ENCODE assay signal across 8 mouse cellular contexts in genomic region chr6:55519605-55520201, GRCm38 (mm10).
DNase-seq lines count a peak whose midpoint lies in the region; ATAC-seq and TF ChIP-seq lines count a peak whose summit lies in the region.

No protein-coding gene starts in this region.

- H3K27me3 ChIP-seq in Patski, result peaks cover 46% of the 10 kb centered on the region
- no peaks in the 10 kb centered on the region for H3K27me3 ChIP-seq in hindbrain, embryonic 10.5 days (ENCODE audit: insufficient read depth, poor library complexity, severe bottlenecking)

- in situ Hi-C loops in Patski (cut with MboI; ENCODE audit: low pct_unique_long_range_greater_than_20kb), result loop anchor here (5.0 kb wide), 1 partner anchor 423 kb away; no protein-coding TSS in a partner anchor

- peak overlapping the region; percentile 41 for H3K4me3 ChIP-seq in hindbrain, embryonic 10.5 days

- CTCF ChIA-PET in Patski (lab: Charles Lee), result interaction anchor here (0.8 to 2.1 kb wide), 20 partner anchors 9 to 530 kb away, joined by 3 to 37 read pairs (median 4); no protein-coding TSS in a partner anchor

- ATAC-seq in Patski, result peak; percentile 90
- no peak for ATAC-seq in inflammation-experienced regulatory T-cells, adult 6 months

- WGBS in hindbrain, embryonic 10.5 days, result 17% methylated on average over 11 of the region's 11 CpGs

- H3K9me3 ChIP-seq in hindbrain, embryonic 10.5 days, result peaks cover 6% of the 10 kb centered on the region; the same call in 1 of the 2 replicates

- POLR2A ChIA-PET in Patski (lab: Charles Lee), result no interaction called here

- peak; percentile 91 for TF ChIP-seq CTCF in Patski (IDR thresholded peaks at IDR 0.05)

- H3K36me3 ChIP-seq in hindbrain, embryonic 10.5 days, result no peaks in the 10 kb centered on the region

- peak; percentile 6 for DNase-seq in Patski (ENCODE audit: low read depth, low spot score)
- peak; percentile 80 for DNase-seq in cerebellum, adult 9-11 months
- peak; percentile 74 to 96 for DNase-seq in frontal cortex, adult 2 months (ENCODE audit: extremely low spot score in 1 of 2, low spot score in 1 of 2)
- DNase-seq in hindbrain, embryonic 10.5 days (ENCODE audit: low spot score), result peak; percentile 87
- DNase-seq in layer of hippocampus, adult 9-10 months (ENCODE audit: low spot score), result peak; percentile 61
- peak; percentile 84 for DNase-seq in lung, postnatal 10 days
- DNase-seq in right cerebral cortex, adult 18-20 months, result peak; percentile 88

- H3K4me1 ChIP-seq in hindbrain, embryonic 10.5 days (replicated peaks), result peaks cover 7% of the 10 kb centered on the region; the same call in 1 of the 2 replicates

- H3K27ac ChIP-seq in hindbrain, embryonic 10.5 days, result peak overlapping the region; percentile 77

Comparison
In these comparisons a context has a peak if more than half of its experiments do, and no peak if none do; other contexts are left out.
1. DNase-seq: peak in every context shown above with its lines; median percentile 88 in right cerebral cortex, adult 18-20 months; 87 in hindbrain, embryonic 10.5 days; 85 in frontal cortex, adult 2 months; 84 in lung, postnatal 10 days; 80 in cerebellum, adult 9-11 months; 61 in layer of hippocampus, adult 9-10 months; 6 in Patski.